Mouse (Mus musculus): ENCODE measurements around the gene Retreg1. TPM values are rescaled to one million over a fixed set of nuclear protein-coding genes. Genes with fewer than 3 reads are reported as not detected.

Gene Retreg1
- polyA plus RNA-seq, 1 experiment from 2014 or later, result 6.8 TPM

DNA sequence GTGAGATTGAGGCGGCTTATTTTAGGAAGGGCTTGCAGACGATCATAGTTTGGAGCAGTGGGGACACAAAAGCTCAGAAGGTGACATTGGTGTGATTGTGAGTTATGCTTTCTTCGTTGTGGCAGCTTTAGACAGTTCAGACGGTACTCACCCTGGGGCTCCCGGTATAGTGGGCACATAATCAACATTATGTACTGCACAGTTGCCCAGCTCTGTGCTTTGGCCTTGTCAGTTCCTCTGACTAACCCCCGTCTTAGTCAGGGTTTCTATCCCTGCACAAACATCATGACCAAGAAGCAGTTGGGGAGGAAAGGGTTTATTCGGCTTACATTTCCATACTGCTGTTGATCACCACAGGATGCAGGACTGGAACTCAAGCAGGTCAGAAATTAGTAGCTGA is 69.9 kb downstream of the Retreg1 start:
- Histone ChIP-seq H3K27ac (no peak overlapping the region), H3K9me3 (no peaks in the 10 kb centered on the region), H3K4me2 (replicated peaks) (no peak overlapping the region), H3K36me3 (no peaks in the 10 kb centered on the region), H3K4me3 (replicated peaks) (no peak overlapping the region), H3K4me1 (replicated peaks) (peaks cover 27% of the 10 kb centered on the region), H3K9ac (replicated peaks) (no peak overlapping the region), H3K27me3 (no peaks in the 10 kb centered on the region)
- 93% methylated on average over 7 of the region's 7 CpGs for WGBS
- no peak for ATAC-seq

DNA sequence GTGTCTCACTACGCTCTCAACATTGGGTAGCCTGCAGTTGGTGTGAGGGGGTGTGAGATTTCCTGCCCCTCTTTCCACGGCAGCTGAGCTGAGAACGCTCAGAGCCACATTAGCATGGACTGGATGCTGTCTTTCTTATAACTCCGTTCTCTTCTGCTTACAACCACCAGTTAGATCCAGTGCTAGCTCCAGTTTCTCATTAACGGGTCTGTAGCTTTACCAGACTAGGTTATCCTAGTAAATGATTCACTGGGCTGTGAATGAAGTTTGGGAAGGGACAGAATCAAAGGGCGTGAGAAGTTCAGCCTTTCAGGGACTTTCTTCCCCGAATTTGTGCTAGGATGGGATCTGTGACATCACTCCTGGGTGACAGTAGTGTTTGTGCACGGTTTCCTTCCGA is 70.7 kb downstream of the Retreg1 start:
- Histone ChIP-seq H3K27me3 (no peaks in the 10 kb centered on the region), H3K4me2 (replicated peaks) (no peak overlapping the region), H3K4me3 (replicated peaks) (no peak overlapping the region), H3K4me1 (replicated peaks) (peaks cover 27% of the 10 kb centered on the region), H3K27ac (no peak overlapping the region), H3K9me3 (no peaks in the 10 kb centered on the region), H3K9ac (replicated peaks) (no peak overlapping the region), H3K36me3 (no peaks in the 10 kb centered on the region)
- 88% methylated on average over 9 of the region's 9 CpGs for WGBS
- no peak for ATAC-seq

DNA sequence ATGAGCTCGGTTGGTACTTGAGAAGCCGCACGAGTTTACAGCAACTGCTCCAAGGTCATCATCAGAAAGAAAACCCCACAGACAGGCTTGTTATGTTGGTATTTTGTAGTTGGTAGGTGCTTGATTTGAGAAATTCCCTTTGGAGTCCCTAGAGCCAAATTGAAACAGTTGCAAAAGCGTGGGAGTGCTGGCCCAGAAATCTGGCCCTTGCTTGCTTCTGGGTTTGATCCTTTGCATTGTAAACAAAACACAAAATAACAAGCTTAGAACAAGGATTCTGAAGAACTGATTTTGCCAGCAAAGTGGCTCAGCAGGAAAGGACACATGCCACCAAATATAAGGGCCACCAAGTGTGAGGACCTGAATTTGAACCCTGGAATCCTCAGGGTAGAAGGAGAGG is 71.2 kb downstream of the Retreg1 start:
- Histone ChIP-seq H3K4me2 (replicated peaks) (no peak overlapping the region), H3K27me3 (no peaks in the 10 kb centered on the region), H3K9ac (replicated peaks) (no peak overlapping the region), H3K36me3 (no peaks in the 10 kb centered on the region), H3K27ac (no peak overlapping the region), H3K4me3 (replicated peaks) (no peak overlapping the region), H3K9me3 (no peaks in the 10 kb centered on the region), H3K4me1 (replicated peaks) (peaks cover 27% of the 10 kb centered on the region)
- WGBS, result 90% methylated on average over 4 of the region's 4 CpGs
- no peak for ATAC-seq

DNA sequence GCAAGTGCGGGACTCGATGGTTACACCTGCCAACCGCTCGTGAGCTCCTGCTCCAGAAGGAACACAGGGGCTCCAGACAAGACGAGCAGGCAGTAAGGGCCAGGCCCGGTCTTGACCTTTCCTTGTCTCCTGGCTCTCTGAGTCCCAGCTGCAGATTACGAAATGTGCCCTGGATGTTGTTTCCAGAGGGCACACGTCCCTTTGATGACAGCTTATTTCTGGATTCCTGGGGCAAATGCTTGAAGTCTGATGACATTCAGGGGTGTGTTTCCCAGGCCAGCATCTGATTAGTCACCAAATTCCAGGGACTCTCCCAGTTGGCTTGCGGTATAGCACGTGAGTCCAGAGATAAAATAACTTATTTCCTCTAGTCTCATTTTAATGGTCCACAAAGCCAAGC is 72.0 kb downstream of the Retreg1 start:
- H3K27me3 ChIP-seq, result no peaks in the 10 kb centered on the region
- H3K36me3 ChIP-seq, result no peaks in the 10 kb centered on the region
- peaks cover 25% of the 10 kb centered on the region for H3K4me1 ChIP-seq (replicated peaks)
- no peak overlapping the region for H3K4me3 ChIP-seq (replicated peaks)
- no peaks in the 10 kb centered on the region for H3K9me3 ChIP-seq
- H3K27ac ChIP-seq, result no peak overlapping the region
- H3K9ac ChIP-seq (replicated peaks), result no peak overlapping the region
- ATAC-seq, result no peak
- WGBS, result 49% methylated on average over 10 of the region's 10 CpGs
- no peak overlapping the region for H3K4me2 ChIP-seq (replicated peaks)

DNA sequence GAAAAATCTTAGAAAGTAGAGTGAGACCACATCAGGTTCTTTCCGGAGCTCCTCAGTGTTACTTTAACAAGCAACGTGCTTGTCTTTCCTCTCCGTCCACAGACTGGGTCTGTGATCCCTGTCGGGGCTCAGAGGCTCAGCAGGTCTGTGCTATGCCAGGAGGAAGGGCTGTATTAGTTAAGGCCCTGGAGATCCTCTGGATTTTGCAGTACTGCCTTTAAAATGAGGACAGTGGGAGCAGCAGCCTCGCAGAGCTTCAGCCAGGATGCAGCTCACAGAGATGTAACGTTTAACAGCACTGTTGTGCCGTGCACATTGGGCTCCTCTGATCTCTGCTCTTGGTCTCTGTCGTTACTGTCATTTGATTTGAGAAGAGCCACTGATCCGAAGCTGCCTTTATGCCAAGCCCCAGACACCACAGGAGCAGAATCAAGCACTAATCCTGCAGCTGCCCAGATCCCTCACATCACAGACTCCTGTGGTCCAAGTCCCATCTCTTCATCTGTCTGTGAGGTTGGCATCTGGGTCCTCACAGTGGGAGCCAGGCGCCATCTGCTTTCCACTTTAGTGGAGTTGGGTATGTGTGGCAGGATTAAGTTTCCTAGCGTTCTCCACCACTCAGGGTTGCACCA is 72.7 kb downstream of the Retreg1 start:
- no peaks in the 10 kb centered on the region for H3K27me3 ChIP-seq
- no peaks in the 10 kb centered on the region for H3K9me3 ChIP-seq
- peaks cover 19% of the 10 kb centered on the region for H3K4me1 ChIP-seq (replicated peaks)
- H3K4me3 ChIP-seq (replicated peaks), result no peak overlapping the region
- WGBS, result 44% methylated on average over 11 of the region's 11 CpGs
- H3K27ac ChIP-seq, result peak overlapping the region; percentile 47
- H3K36me3 ChIP-seq, result no peaks in the 10 kb centered on the region
- ATAC-seq, result peak; percentile 79
- no peak overlapping the region for H3K4me2 ChIP-seq (replicated peaks)
- H3K9ac ChIP-seq (replicated peaks), result 0 out of 2 replicates have a peak overlapping the region, but pooled peaks have one; percentile 14

DNA sequence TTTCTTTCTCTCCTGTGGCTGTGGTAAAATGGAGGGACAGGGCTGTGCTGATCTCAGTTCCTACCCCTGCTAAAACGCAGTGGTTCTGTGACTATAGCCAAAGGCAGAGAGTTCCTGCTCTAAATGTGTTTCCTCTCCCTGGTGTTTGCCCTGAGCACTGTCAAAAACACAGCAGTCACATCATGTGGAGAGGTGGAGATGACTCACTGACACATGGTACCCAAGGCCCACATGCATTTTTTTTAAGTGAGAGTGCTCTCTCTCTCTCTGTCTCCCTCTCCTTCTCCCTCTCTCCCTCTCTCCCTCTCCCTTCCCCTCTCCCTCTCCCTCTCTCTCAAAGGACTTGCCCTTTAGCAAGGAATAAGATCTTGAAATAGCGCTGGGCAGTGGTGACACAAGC is 73.3 kb downstream of the Retreg1 start:
- Histone ChIP-seq H3K27ac (0 out of 2 replicates have a peak overlapping the region, but pooled peaks have one; percentile 47), H3K36me3 (no peaks in the 10 kb centered on the region), H3K4me2 (replicated peaks) (no peak overlapping the region), H3K4me1 (replicated peaks) (peaks cover 16% of the 10 kb centered on the region), H3K9ac (replicated peaks) (no peak overlapping the region), H3K4me3 (replicated peaks) (no peak overlapping the region), H3K27me3 (no peaks in the 10 kb centered on the region), H3K9me3 (no peaks in the 10 kb centered on the region)
- 0 out of 2 replicates have a peak, but pooled peaks have one; percentile 3 for ATAC-seq
- 64% methylated on average over 2 of the region's 2 CpGs for WGBS

DNA sequence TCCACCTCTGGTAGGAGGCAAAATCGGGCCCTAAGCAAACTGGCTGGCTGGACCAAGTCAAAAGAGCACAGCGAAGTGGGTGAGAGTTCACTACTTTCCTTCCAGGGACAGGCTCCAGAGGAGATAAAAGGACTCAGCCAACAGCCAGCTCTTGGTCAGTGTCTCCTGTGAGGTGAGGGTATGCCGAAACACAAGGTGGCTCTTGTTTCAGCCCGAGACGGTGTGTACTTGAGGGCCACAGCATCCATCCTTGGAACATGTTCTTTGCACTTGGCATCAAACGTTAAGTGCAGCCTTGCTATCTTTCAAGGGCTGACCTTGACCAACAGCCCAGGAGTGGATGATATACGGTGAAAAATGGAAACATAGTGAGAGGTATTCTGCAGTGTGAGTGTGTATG is 75.7 kb downstream of the Retreg1 start:
- no peaks in the 10 kb centered on the region for H3K9me3 ChIP-seq
- H3K9ac ChIP-seq (replicated peaks), result no peak overlapping the region
- 96% methylated on average over 7 of the region's 7 CpGs for WGBS
- H3K27me3 ChIP-seq, result no peaks in the 10 kb centered on the region
- H3K4me1 ChIP-seq (replicated peaks), result peaks cover 16% of the 10 kb centered on the region
- no peaks in the 10 kb centered on the region for H3K36me3 ChIP-seq
- no peak overlapping the region for H3K4me2 ChIP-seq (replicated peaks)
- no peak for ATAC-seq
- H3K4me3 ChIP-seq (replicated peaks), result no peak overlapping the region
- no peak overlapping the region for H3K27ac ChIP-seq

DNA sequence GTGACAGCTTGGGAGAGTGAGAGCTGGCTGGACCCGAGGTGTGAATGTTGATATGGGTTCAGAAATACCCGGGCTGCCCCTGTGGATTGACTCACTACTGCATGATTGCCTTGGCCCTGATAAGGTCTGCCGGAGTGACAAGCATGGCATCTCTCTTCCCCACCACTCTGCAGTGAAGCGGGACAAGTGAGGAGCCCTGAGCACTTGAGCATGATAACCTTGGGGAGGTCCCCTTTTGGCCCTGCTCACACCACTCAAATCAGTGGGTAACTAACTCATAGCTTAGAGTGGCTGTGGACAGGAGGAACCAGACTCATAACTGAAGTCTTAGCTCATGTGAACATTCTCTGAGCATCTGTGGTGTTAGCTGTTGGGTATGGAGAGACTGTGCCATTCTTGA is 77.0 kb downstream of the Retreg1 start:
- no peaks in the 10 kb centered on the region for H3K36me3 ChIP-seq
- no peak overlapping the region for H3K4me3 ChIP-seq (replicated peaks)
- no peaks in the 10 kb centered on the region for H3K27me3 ChIP-seq
- no peak overlapping the region for H3K4me2 ChIP-seq (replicated peaks)
- H3K27ac ChIP-seq, result no peak overlapping the region
- no peak overlapping the region for H3K9ac ChIP-seq (replicated peaks)
- no peaks in the 10 kb centered on the region for H3K9me3 ChIP-seq
- H3K4me1 ChIP-seq (replicated peaks), result peaks cover 13% of the 10 kb centered on the region
- ATAC-seq, result no peak
- WGBS, result 88% methylated on average over 4 of the region's 4 CpGs

DNA sequence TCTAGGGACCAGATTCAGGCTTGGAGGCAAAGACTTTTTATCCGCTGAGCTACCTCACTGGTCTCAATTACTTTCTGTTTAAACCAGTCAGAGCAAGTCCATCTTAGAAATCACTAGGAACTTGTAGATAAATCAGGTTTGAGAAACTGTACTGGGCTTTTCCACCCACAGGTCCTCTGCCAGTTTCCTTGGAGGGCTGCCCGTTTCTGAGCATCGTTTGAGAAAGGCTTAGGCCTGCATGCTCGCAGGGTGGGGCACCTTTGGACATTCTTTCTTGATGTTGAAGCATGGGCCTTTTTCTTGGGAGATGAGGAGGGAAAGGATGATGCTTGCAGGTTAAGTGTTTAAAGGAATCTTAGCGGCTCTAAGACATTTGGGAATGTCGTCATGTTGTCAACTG is 77.9 kb downstream of the Retreg1 start:
- H3K4me1 ChIP-seq (replicated peaks), result peaks cover 4% of the 10 kb centered on the region
- no peak overlapping the region for H3K4me3 ChIP-seq (replicated peaks)
- no peaks in the 10 kb centered on the region for H3K27me3 ChIP-seq
- H3K9me3 ChIP-seq, result no peaks in the 10 kb centered on the region
- 95% methylated on average over 6 of the region's 6 CpGs for WGBS
- H3K36me3 ChIP-seq, result no peaks in the 10 kb centered on the region
- no peak overlapping the region for H3K27ac ChIP-seq
- no peak for ATAC-seq
- H3K4me2 ChIP-seq (replicated peaks), result no peak overlapping the region
- no peak overlapping the region for H3K9ac ChIP-seq (replicated peaks)

DNA sequence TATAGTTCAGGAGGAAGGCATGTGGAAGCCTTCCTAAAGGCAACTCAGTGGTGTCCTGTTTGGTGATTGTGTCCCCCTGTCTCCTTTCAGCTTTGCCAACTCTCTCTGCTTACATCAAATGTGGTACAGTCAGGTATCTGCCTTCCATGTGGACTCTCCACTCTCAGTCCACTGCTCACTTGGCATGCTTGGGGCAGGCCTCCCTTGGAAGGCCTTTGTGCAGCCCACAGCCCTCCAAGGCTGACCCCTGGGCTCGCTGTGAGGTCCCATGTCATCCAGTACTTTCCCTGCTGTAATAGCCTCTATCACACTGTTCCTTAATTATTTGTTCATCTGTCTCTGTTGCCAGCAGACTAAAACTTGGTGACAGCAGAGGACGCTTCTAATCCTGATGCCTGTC is 79.0 kb downstream of the Retreg1 start:
- Histone ChIP-seq H3K27ac (no peak overlapping the region), H3K36me3 (no peaks in the 10 kb centered on the region), H3K4me3 (replicated peaks) (no peak overlapping the region), H3K27me3 (no peaks in the 10 kb centered on the region), H3K4me1 (replicated peaks) (no peaks in the 10 kb centered on the region), H3K9me3 (no peaks in the 10 kb centered on the region), H3K4me2 (replicated peaks) (no peak overlapping the region), H3K9ac (replicated peaks) (no peak overlapping the region)
- ATAC-seq, result no peak
- 74% methylated on average over 2 of the region's 2 CpGs for WGBS

DNA sequence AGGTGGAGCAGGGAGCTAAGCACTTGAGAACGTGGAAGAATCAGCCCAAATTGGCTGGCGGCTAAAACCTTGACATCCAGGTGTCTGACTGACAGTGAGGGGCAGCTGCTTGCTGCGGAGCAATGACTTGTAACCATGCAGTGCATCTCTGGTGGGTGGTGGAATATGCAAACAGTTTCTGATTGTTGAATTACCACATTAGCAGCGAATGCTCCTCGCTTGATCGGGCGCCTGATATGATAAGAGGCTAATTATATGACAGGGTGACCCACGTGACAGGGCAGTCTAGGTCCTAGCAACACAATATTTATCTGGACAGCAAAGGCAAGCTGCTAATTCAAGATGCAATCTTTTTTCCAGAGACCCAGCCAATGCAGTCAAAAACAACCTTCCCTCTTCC is 80.9 kb downstream of the Retreg1 start:
- Histone ChIP-seq H3K4me1 (replicated peaks) (no peaks in the 10 kb centered on the region), H3K4me3 (replicated peaks) (no peak overlapping the region), H3K9ac (replicated peaks) (no peak overlapping the region), H3K27me3 (no peaks in the 10 kb centered on the region), H3K9me3 (no peaks in the 10 kb centered on the region), H3K27ac (no peak overlapping the region), H3K4me2 (replicated peaks) (no peak overlapping the region), H3K36me3 (no peaks in the 10 kb centered on the region)
- 76% methylated on average over 8 of the region's 8 CpGs for WGBS
- ATAC-seq, result no peak

DNA sequence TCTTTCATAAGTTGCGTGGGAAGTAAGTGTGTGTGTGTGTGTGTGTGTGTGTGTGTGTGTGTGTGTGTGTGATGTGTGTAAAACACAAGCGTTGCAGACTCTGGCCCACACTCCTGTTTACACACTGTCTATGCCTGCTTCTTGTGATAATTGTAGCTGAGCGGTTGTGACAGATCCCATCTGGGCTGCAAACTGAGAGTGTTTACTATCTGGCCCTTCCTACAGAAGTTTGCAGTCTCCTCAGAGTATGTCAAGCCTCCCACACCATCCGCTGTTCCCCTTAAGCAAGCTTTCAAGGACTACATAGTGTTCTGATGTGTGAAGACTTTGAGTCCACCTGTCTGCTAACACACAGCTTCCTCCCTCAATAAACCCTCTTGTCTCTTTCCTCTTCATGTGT is 83.2 kb downstream of the Retreg1 start:
- no peaks in the 10 kb centered on the region for H3K36me3 ChIP-seq
- no peaks in the 10 kb centered on the region for H3K27me3 ChIP-seq
- H3K4me2 ChIP-seq (replicated peaks), result no peak overlapping the region
- no peaks in the 10 kb centered on the region for H3K4me1 ChIP-seq (replicated peaks)
- 98% methylated on average over 4 of the region's 4 CpGs for WGBS
- no peak overlapping the region for H3K27ac ChIP-seq
- no peak for ATAC-seq
- H3K9ac ChIP-seq (replicated peaks), result no peak overlapping the region
- H3K4me3 ChIP-seq (replicated peaks), result no peak overlapping the region
- no peaks in the 10 kb centered on the region for H3K9me3 ChIP-seq

DNA sequence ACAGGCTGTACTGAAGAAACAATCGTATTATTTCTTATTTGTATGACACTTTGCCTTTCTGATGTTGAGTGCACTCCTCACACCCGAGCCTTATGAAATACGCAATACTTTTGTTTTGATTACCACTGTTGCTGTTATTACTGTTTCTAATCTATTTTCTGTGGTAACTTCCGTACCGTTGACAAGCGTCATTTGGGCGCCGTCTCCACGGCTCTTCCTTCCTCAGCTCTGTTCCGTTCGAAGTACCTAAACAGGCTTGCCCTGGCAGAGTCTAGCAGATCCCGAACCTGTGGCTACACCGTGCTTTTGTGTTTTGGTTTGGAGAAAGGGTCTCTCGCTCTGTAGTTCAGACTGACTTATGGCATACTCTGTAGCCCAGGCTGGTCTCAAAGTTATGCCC is 84.1 kb downstream of the Retreg1 start:
- Histone ChIP-seq H3K4me2 (replicated peaks) (no peak overlapping the region), H3K36me3 (no peaks in the 10 kb centered on the region), H3K4me3 (replicated peaks) (no peak overlapping the region), H3K27ac (no peak overlapping the region), H3K27me3 (no peaks in the 10 kb centered on the region), H3K9me3 (no peaks in the 10 kb centered on the region), H3K4me1 (replicated peaks) (no peaks in the 10 kb centered on the region), H3K9ac (replicated peaks) (no peak overlapping the region)
- ATAC-seq, result no peak
- 95% methylated on average over 14 of the region's 14 CpGs for WGBS

Data from midbrain, embryonic 13.5 days (tissue).